Mouse (Mus musculus) small intestine, adult 2 months (tissue): ENCODE data around the gene Olfr678.

Source experiments
- CTCF ChIP-seq: fragments of 200-500 bp; IDR thresholded peaks from 2 replicates; pipeline ENCODE4 v1.5.1; 2012; ENCODE audit warnings: low read depth, mild to moderate bottlenecking, control low read depth, inconsistent platforms, low read length, moderate library complexity, mixed read lengths; ENCODE audit not compliant: insufficient replicate concordance, insufficient read length; ENCODE audit errors: extremely low read depth
- POLR2A ChIP-seq: fragments of 200-500 bp; IDR thresholded peaks from 2 replicates; pipeline ENCODE4 v1.6.1; 2012; ENCODE audit warnings: low read depth, mild to moderate bottlenecking, control low read depth, inconsistent platforms, low read length, moderate library complexity

- TF ChIP-seq CTCF (no peak), POLR2A (no peak)
These were observed 16.6 kb downstream of the Olfr678 start, which contains the start of gene Olfr679 for GRCm38 (mm10) chr7:105080905-105081304.
